Mouse (Mus musculus) small intestine, adult 2 months (tissue): ENCODE data around the gene Ccdc12. TPM values are rescaled to one million over a fixed set of nuclear protein-coding genes. Genes with fewer than 3 reads are reported as not detected.

ENCODE experiments used
- H3K27ac ChIP-seq: fragments of 200-500 bp; 2 replicates; pipeline ENCODE4 v1.5.1; 2012; ENCODE audit warnings: low read depth, low read length, control low read depth, inconsistent platforms; ENCODE audit not compliant: insufficient read depth
- H3K27me3 ChIP-seq: fragments of 200-500 bp; 2 replicates; pipeline ENCODE4 v1.6.1; 2012; ENCODE audit warnings: mild to moderate bottlenecking, moderate library complexity, low read length, inconsistent platforms; ENCODE audit not compliant: control insufficient read depth, insufficient read depth
- H3K36me3 ChIP-seq: fragments of 200-500 bp; 2 replicates; pipeline ENCODE4 v1.6.1; 2012; ENCODE audit warnings: mild to moderate bottlenecking, low read length, control low read depth, inconsistent platforms; ENCODE audit not compliant: control insufficient read depth, insufficient read depth
- H3K4me1 ChIP-seq: fragments of 200-500 bp; 2 replicates; pipeline ENCODE4 v1.6.1; 2012; ENCODE audit warnings: low read length, inconsistent platforms, mixed read lengths; ENCODE audit not compliant: control insufficient read depth, insufficient read depth, insufficient read length
- H3K4me3 ChIP-seq: fragments of 200-500 bp; 2 replicates; pipeline ENCODE4 v1.5.1; 2012; ENCODE audit warnings: low read depth, mild to moderate bottlenecking, control low read depth, inconsistent platforms, low read length, moderate library complexity
- CTCF ChIP-seq: fragments of 200-500 bp; IDR thresholded peaks from 2 replicates; pipeline ENCODE4 v1.5.1; 2012; ENCODE audit warnings: low read depth, mild to moderate bottlenecking, control low read depth, inconsistent platforms, low read length, moderate library complexity, mixed read lengths; ENCODE audit not compliant: insufficient replicate concordance, insufficient read length; ENCODE audit errors: extremely low read depth
- POLR2A ChIP-seq: fragments of 200-500 bp; IDR thresholded peaks from 2 replicates; pipeline ENCODE4 v1.6.1; 2012; ENCODE audit warnings: low read depth, mild to moderate bottlenecking, control low read depth, inconsistent platforms, low read length, moderate library complexity
- WGBS: fragments of 180-500 bp; shearing (Covaris S2); methylation state at CpG from one replicate; pipeline ENCODE4 v1.1.7; 2018; 5-methylcytosine and 5-hydroxymethylcytosine counted together
- polyA plus RNA-seq: library from polyadenylated mRNA; depleted of rRNA; stranded (reverse); fragments of >200 nt; gene quantifications from 2 replicates; pipeline ENCODE4 v1.2.3, GENCODE M21; 2012

Gene Ccdc12
- polyA plus RNA-seq, 1 experiment, result 138 TPM

GRCm38 (mm10) chr9:110644295-110644694 lies 12.0 kb upstream of the Ccdc12 start:
- peaks cover 6% of the 10 kb centered on the region; the same call in 1 of the 2 replicates for H3K4me1 ChIP-seq

DNA sequence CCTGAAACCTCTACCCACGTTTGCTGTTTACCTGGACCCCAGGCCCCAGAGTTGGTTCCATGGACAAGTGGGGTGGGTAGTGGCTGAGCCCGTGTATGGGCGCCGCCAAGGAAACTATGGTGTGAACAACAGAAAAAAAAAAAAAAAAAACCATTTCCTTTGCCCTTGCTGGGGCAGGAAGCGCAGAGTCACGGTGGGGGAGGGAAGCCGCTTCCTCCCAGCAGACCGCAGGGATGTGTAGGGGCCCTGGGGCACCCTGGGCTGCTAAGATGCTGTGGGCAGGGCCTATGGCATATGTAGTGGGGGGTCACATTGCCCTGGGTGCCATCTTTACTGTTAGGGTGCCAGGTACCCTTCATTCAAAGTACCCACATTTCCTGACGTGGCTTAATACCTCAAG lies 11.1 kb upstream of the Ccdc12 start:
- Histone ChIP-seq H3K4me1 (peaks cover 6% of the 10 kb centered on the region; the same call in 1 of the 2 replicates), H3K27me3 (no peaks in the 10 kb centered on the region), H3K4me3 (peak overlapping the region; percentile 32), H3K36me3 (peaks cover 6% of the 10 kb centered on the region), H3K27ac (peak overlapping the region; percentile 35; the same call in 1 of the 2 replicates)
- 87% methylated on average over 9 of the region's 9 CpGs for WGBS
- TF ChIP-seq CTCF (no peak), POLR2A (no peak)

More at GRCm38 (mm10) chr9:110644295-110644694, 12.0 kb upstream of the Ccdc12 start:
- H3K27me3 ChIP-seq, result no peaks in the 10 kb centered on the region
- no peak overlapping the region for H3K27ac ChIP-seq
- no peak for TF ChIP-seq CTCF
- TF ChIP-seq POLR2A, result no peak
- no peak overlapping the region for H3K4me3 ChIP-seq
- 87% methylated on average over 10 of the region's 10 CpGs for WGBS
- H3K36me3 ChIP-seq, result peaks cover 6% of the 10 kb centered on the region

- no peak overlapping the region for H3K27ac ChIP-seq
- H3K4me1 ChIP-seq, result peaks cover 21% of the 10 kb centered on the region
- no peaks in the 10 kb centered on the region for H3K27me3 ChIP-seq
- TF ChIP-seq POLR2A (no peak), CTCF (no peak)
- no peak overlapping the region for H3K4me3 ChIP-seq
- 0 out of 2 replicates have a peak, but pooled peaks cover 1% of the 10 kb centered on the region for H3K36me3 ChIP-seq
These were observed 6.5 kb upstream of the Ccdc12 start for GRCm38 (mm10) chr9:110649775-110650174.

GRCm38 (mm10) chr9:110651931-110652722 lies 4.2 kb upstream of the Ccdc12 start:
- TF ChIP-seq CTCF (no peak), POLR2A (no peak)
- Histone ChIP-seq H3K4me3 (peak overlapping the region; percentile 76), H3K36me3 (0 out of 2 replicates have a peak, but pooled peaks cover 1% of the 10 kb centered on the region), H3K27ac (peak overlapping the region; percentile 59), H3K27me3 (no peaks in the 10 kb centered on the region), H3K4me1 (peaks cover 20% of the 10 kb centered on the region)
- 10% methylated on average over 13 of the region's 13 CpGs for WGBS

- peak overlapping the region; percentile 76 for H3K4me3 ChIP-seq
- peak overlapping the region; percentile 12 for H3K27ac ChIP-seq
- H3K4me1 ChIP-seq, result peaks cover 25% of the 10 kb centered on the region
- no peaks in the 10 kb centered on the region for H3K27me3 ChIP-seq
- TF ChIP-seq CTCF, result no peak
- no peak for TF ChIP-seq POLR2A
- 0 out of 2 replicates have a peak, but pooled peaks cover 1% of the 10 kb centered on the region for H3K36me3 ChIP-seq
- 9% methylated on average over 14 of the region's 14 CpGs for WGBS
These were observed 3.2 kb upstream of the Ccdc12 start for GRCm38 (mm10) chr9:110652963-110653654.

GRCm38 (mm10) chr9:110653655-110654461 lies 2.4 kb upstream of the Ccdc12 start, which contains the start of gene Nbeal2:
Gene Nbeal2 (minus strand): TSS chr9:110654161.
- H3K27ac ChIP-seq, result peak within 1 kb of the TSS; percentile 32
- under 1% methylated on average over 74 of the region's 75 CpGs for WGBS
- peak within 1 kb of the TSS; percentile 76 for H3K4me3 ChIP-seq
- peaks cover 25% of the 10 kb centered on the region for H3K4me1 ChIP-seq
- TF ChIP-seq CTCF (no peak), POLR2A (peak; percentile 37; the same call in 1 of the 2 replicates)
- H3K36me3 ChIP-seq, result 0 out of 2 replicates have a peak, but pooled peaks cover 1% of the 10 kb centered on the region
- H3K27me3 ChIP-seq, result no peaks in the 10 kb centered on the region
